Mouse (Mus musculus): ENCODE measurements around the gene Mgarp.

The Mgarp gene

GRCm38 (mm10) chr3:51340552-51341267 is 55.8 kb downstream of the Mgarp start, which contains the start of gene Elf2:
Gene Elf2, minus strand, starts transcription at chr3:51340663.
- DNase-seq (ENCODE audit: low spot score in 2 of 2), result peak; percentile 67 to 73

DNA sequence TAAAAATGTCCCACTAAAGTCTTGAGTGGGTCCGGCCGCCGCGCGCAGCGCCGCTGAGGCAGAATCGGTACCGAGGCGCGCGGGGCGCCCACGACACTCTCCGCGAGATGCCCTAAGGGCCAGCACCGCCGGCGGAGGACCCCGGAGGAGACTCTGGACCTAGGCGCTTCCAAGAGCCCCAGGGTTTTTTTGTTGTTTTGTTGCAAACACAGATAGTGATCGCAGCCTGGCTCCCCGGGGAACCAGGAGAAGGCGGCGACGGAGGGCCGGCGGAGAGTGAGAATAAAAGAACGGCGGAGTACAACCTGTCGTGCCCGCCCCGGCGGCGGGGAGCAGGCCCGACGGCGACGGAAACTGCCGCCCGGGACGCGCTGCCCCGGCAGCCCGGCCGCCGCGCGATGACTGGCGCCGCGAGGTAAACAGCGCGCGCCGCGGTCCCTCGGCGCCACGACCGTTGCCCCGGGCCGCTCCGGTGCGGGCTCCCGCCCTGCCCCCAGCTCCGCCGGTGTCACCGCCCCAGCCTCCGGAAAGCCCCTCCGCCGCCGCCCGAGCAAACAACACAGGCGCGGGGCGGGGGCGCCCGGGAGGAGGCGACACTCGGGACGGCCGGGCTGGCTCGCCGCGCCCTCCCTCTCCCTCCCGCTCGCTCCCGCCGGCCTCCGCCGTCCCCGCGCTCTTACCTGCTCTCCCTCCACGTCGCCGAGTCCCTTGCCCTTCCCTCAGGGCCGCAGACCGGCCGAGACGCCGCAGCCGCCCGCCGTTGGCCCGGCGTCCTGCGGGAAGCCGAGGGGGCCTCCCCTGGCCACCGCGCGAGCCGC is 56.6 kb downstream of the Mgarp start:
- DNase-seq (ENCODE audit: low spot score in 2 of 2), result no peak

DNA sequence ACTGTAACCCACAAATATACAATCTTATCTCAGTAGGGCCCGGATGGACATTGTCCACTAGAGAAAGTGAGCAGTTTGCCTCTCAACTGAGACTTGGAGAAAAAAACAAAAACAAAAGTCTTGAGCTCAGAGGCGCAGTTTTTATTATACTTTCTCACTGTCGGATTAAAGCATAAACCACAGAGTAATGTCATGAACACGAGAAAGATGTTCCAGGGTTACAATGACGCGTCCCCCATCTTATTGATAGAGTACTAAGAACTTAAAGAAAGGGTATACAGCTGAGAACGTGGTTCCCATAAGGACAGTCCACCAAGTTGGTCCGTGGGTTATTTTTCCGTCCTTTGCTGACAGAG is 57.2 kb downstream of the Mgarp start:
- DNase-seq (ENCODE audit: low spot score in 2 of 2), result no peak
